Mouse (Mus musculus) neutrophil, adult 5-6 weeks (primary cell): ENCODE data around the gene Actl7b. TPM values are rescaled to one million over a fixed set of nuclear protein-coding genes. Genes with fewer than 3 reads are reported as not detected.

Source experiments
- ATAC-seq: fragments of 151-379, 151-347 bp; 2 replicates; pipeline ENCODE4 v1.8.0; 2017; ENCODE audit warnings: mild to moderate bottlenecking, moderate TSS enrichment; ENCODE audit not compliant: insufficient number of reproducible peaks, poor library complexity, low FRiP score, severe bottlenecking; ENCODE audit errors: extremely low read depth
- total RNA-seq: library from RNA; stranded (forward); fragments of 200-1000 nt; gene quantifications from 2 replicates; pipeline ENCODE4 v1.2.3, GENCODE M21; 2017

The Actl7b gene
- total RNA-seq, result 2.4 and 2.6 TPM in 2 replicates

GRCm38 (mm10) chr4:56741041-56741493, at the start of gene Actl7b:
Gene Actl7b, minus strand, starts transcription at chr4:56741443.
- ATAC-seq, result no peak

- no peak for ATAC-seq
Measured at GRCm38 (mm10) chr4:56771065-56771464, 29.8 kb upstream of the Actl7b start.

GRCm38 (mm10) chr4:56768913-56769312, 27.7 kb upstream of the Actl7b start:
- ATAC-seq, result no peak

DNA sequence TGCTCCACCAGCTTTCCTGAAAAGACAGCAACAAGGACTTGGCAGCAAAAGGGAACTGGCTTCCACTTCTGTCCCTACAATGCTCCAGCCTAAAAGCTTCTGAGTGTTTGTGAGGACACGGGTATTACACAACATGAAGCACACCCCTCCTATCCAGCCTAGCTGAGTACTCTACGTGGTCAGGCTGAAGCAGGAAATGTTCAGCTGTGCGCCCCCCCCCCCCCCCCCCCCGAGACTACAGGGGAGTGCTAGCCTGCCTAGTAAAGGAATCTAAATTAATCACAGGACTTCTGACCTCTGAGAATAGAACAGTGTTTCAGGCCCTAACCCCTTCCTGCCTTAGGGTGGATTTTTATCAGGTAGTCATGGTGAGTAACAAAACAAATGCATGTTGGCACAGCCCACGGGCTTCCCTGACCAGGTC, 26.6 kb upstream of the Actl7b start:
- no peak for ATAC-seq

DNA sequence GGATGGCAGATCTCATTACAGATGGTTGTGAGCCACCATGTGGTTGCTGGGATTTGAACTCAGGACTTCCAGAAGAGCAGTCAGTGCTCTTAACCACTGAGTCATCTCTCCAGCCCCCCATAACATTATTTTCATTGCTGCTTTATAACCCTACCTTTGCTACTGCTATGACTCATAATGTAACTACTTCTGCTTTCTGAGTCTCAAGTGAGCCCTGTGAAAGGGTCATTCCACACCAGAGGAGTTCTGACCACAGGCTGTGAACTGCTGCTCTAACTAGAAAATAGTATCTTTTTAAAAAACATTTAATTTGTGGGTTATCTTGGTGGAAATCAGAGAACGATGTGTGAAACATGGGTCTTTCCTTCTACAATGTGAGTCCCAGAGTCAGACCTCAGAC, 16.4 kb upstream of the Actl7b start:
- ATAC-seq, result peak; percentile 49; the same call in 1 of the 2 replicates

DNA sequence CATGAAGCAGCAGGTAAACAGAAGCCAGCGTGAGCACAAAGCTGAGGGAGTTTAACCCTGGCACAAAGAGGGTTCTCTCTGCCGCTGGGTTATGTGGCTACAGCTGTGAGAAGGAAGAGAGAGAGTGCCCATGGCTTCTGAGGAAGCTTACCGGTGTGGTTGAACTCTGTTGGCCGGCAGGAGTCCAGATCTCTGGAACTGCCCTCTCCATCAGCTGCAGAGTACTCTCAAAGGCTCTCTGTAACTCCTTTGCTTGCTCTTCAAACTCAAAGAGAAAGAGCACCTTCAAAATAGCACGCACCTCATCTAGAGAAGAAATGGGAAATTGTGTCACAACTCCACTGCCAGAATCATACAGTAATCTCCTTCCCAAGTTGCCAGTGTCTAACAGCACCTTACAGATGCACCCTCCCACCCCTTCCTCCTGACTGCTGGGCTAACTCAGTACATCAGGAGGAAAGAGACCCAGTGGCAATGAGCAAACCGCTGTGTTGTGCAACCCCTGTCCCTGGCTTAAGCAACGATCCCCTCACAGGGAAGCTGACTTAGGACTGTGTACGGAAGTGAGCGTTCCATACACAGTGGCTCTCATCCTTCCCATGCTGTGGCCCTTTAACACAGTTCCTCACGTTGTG, 15.8 kb upstream of the Actl7b start:
- ATAC-seq, result peak; percentile 87

GRCm38 (mm10) chr4:56756021-56756420, 14.8 kb upstream of the Actl7b start:
- ATAC-seq, result no peak

- ATAC-seq, result no peak
Measured at GRCm38 (mm10) chr4:56747456-56747855, 6.2 kb upstream of the Actl7b start.

DNA sequence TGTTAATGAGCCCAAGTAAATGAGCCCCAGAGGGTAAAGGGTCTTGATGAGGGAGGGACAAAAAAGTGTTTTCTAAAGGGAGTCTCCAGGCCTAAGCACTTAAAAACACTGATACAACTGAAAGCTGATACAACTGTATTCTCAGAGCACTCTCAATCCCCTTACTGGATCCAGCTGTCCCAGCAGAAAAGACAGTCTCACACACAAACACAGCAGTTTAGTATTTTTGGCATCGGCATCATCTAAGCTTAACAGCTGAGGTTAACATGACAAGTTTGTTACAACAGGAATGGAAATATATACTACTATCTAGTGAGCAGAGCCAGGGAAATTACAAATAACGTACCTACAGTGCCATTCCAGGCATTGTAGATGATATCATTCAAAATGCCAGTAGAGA, 5.1 kb upstream of the Actl7b start:
- no peak for ATAC-seq

DNA sequence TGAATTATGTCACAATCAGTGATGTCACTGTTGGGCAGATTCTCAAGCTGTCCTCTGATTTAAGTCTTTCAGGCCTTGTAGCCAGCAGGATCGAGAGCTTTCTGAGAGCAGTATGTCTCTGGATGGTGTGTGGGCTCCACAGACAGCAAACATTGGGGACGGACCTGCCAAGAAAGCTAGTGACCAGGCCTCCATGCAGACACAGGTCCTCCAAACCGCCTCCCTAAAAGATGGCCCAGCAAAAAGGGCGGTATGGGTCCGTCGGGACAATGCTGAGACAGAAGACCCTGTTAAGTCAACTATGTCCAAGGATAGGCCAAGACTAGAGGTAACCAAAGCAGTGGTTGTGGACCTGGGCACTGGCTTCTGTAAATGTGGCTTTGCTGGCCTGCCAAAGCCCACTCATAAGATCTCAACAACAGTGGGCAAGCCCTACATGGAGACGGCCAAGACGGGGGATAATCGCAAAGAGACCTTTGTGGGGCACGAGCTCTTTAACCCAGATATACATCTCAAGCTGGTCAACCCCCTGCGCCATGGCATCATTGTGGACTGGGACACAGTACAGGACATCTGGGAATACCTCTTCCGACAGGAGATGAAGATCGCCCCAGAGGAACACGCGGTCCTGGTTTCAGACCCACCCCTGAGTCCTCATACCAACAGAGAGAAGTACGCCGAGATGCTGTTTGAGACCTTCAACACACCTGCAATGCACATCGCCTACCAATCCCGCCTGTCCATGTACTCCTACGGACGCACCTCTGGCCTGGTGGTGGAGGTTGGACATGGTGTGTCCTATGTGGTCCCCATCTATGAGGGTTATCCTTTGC, 2.3 kb upstream of the Actl7b start, which contains the start of gene Actl7a:
Actl7a (plus strand) TSS at position 51 of the 833 bp plus-strand sequence.
- ATAC-seq, result no peak

GRCm38 (mm10) chr4:56742698-56743097, 1.5 kb upstream of the Actl7b start:
- no peak for ATAC-seq

DNA sequence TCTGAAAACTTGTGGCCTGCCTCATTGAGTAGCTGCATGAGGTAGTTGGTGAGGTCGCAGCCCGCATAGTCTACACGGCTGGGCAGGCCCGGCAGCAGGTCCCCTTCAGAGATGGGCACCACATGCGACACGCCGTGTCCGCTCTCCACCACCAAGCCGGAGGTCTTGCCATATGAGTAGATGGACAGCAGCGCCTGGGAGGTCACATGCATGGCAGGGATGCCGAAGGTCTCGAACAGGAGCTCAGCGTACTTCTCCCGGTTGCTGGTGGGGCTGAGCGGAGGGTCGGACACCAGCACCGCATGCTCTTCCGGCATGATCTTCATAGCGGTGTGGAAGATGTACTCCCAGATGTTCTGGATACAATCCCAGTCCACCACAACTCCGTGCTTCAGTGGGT, 632 bp downstream of the Actl7b start:
- ATAC-seq, result no peak

DNA sequence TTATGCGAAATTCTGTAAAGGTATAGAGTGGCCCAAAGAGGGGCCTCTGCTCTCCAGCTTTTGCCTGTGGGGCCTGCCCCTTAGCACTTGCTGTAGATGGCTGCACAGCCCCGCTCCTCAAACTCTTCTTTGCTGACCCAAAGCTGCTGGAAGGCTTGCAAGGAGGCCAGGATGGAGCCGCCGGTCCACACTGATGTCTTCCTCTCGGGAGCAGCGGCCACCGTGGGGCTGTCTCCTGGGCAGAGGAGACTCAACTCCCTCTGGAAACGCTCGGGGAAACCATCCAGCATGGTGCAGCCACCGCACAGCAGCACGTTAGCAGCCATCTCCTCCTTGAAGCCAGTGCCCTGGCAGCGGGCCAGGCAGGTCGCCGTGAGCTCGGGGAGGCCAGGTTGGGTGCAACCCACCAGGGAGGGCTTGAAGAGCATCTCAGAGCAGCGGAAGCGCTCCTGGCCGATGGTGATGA, 1.2 kb downstream of the Actl7b start, which contains the start of gene Gm26657:
Gm26657 (plus strand) TSS at position 51 of the 466 bp plus-strand sequence.
- no peak for ATAC-seq

DNA sequence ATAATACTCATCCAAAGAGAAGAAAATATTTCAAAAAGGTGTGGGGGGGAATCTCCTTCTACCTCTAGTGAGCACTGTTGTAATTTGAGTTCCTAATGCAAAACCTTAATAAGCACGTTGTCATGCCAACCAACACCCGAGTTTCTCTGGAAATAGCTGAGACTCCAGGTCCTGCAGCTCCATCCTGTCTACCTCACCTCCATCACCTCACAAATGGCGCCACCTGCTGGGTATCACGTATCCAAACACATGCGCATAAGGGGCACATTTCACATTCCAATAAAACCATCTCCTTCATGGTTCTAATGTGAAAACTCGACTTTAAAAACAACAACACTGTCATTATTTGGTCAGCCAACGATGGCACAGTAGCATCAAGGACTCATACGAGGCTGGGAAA, 15.4 kb downstream of the Actl7b start:
- ATAC-seq, result no peak

DNA sequence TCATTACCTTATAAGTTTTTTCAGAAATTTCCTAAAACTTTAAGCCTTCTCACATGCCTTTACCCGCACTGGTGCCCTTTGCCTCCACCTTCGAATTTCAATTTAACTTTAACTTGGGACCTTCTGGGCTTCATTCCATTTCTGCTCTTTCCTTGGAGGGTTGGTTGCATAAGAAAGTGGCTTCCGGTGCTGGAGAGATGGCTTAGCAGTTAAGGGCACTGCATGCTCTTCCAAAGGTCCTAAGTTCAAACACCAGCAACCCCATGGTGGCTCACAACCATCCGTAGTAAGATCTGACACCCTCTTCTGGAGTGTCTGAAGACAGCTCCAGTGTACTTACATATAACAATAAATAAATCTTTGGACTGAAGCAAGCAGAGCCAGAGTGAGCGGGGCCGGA, 18.0 kb downstream of the Actl7b start:
- no peak for ATAC-seq

- no peak for ATAC-seq
Measured at GRCm38 (mm10) chr4:56722346-56722745, 18.9 kb downstream of the Actl7b start.

DNA sequence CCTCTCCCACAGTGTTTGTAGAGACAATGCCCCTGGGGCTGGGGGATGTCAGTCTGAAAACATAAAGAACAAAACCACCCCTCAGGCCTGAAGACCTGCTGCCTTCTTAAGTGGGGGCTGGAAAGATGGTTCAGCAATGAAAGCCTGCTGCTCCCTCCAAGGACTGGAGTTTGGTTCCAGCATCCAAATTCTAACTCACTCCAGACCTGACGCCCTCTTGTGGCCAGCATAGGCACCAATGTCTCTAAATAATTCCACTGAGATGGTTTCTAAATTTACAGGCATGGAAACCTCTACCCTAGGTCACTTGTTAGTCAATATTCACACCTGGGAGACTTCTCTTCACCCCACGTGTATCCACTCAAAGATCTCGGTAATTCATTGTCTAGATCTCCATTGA, 19.8 kb downstream of the Actl7b start:
- no peak for ATAC-seq

GRCm38 (mm10) chr4:56720403-56720802, 20.8 kb downstream of the Actl7b start:
- no peak for ATAC-seq

GRCm38 (mm10) chr4:56719456-56719855, 21.8 kb downstream of the Actl7b start:
- ATAC-seq, result no peak
